Mouse (Mus musculus) kidney, adult 18-20 months (tissue): ENCODE results near the gene Kif21b.

Experiments used
- DNase-seq: peaks from one replicate; pipeline ENCODE4 v3.0.0; 2021

Gene Kif21b

DNA sequence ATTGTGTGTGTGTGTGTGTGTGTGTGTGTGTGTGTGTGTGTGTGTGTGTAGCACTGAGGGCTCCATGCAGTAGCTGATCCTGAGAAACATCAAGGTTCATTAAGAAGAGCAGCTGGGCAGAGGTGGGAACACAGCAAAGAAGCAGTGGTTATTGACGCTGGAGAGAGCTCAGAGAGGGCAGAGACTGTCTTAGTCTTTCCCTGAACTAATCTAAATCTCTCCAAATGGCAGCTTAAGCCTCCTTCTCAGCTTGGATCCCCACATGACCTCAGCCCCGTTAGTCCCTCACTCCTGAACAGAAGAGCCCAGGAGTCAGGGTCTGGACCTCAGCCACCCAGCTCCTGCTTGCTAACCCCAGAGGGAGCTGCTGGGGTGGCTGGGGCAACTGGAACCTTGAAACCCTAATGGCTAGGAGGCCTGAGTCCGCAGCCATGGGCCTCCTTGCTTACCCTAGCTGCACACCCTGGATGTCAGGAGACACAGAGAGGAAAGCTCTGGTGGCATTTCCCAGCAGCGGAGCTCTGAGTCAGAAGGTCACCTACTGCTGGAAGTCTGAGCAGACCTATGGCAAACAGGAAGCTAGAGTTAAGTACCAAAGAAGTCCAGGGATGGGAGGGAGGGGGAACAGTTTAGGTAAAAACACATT is 2.1 kb upstream of the Kif21b start:
- DNase-seq: no peak

DNA sequence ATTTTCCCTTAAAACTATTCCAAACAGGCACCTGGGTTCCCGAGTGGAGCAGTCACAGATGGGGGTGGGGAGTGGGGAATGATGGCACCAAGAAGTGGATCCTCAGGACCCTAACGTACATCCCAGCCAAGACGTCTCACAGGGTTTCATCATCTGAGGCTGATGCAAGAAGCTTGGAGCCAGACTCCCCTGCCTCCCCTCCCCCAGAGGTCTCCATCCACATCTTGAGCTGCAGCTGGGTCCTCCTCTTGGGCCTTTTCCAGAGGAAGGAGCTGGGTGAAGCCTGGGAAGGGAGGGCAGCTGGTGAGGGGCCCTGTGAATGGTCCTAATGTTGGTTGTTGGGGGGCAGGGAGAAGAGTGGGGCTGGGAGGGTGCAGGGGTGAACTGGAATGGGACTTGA is 1.1 kb upstream of the Kif21b start:
- DNase-seq: no peak

DNA sequence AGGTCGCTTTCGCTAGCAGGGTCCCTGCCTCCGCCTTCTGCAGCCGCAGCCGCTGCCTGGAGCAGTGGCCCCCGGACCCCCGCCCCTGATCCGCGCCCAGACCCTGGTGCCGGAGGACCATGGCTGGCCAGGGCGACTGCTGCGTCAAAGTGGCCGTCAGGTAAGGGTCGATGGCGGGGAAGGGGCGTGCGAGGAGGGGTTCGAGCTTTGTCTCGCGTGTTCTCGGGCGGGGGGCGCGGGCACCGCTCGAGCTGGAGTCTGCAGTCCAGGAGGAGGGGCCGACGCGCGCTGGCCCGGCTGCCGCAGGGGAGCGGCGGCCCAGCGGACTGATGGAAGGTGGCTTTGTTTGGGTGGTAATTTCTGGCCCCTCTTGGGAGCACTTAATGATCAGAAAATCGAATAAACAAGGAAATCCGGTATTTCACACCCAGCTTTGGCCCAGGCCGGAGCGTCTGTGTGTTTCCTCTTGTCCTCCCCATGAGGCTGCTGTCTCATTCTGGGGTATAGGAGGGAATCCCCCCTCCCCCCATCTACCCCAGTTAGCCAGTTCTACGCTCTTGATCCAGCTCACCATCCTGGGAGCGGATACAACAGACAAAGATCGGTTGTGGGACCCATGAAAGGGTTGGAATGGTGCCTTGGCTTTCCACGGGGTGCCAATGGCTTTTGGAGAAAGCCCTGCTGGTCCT is 558 bp downstream of the Kif21b start:
- no peak for DNase-seq

- no peak for DNase-seq
These were observed 1.4 kb downstream of the Kif21b start for GRCm38 (mm10) chr1:136132386-136133201.

DNA sequence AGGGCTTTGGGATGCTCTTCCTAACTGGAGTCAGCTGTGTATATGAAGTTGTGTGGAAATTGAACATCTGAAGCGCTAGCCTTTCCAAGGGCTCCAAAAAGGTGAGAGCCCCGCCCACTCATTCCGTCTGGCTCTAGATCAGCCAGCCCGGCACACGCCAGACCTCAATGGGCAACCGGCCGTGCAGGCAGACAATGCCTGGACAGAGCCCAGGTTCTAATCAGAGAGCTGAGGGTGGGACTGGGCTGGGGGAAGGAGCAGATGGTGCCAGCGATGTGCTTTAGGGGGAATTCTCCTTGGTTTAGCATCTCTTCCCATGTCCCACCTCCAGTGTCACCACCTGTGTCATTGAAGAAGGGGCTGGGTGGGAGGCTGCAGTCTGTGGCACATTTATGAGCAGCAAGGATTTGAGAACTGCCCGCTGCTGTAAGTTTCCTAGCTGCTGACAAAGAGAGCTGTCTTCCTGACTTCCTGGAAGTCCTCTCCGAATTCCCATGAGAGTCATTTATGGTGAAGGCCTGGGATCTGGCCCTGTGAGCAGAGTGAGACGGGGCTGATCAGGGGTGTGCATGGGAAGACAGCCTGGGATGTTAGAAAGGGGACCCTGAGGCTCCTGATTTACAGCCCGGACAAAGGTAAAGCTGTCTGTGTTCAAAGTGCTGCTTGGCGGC is 2.5 kb downstream of the Kif21b start:
- DNase-seq: no peak

- no peak for DNase-seq
These were observed 3.4 kb downstream of the Kif21b start for GRCm38 (mm10) chr1:136134547-136134946.

- no peak for DNase-seq
These were observed 3.9 kb downstream of the Kif21b start for GRCm38 (mm10) chr1:136135046-136135445.

GRCm38 (mm10) chr1:136135777-136136444 is 4.7 kb downstream of the Kif21b start:
- no peak for DNase-seq

GRCm38 (mm10) chr1:136136547-136136946 is 5.4 kb downstream of the Kif21b start:
- DNase-seq: no peak

DNA sequence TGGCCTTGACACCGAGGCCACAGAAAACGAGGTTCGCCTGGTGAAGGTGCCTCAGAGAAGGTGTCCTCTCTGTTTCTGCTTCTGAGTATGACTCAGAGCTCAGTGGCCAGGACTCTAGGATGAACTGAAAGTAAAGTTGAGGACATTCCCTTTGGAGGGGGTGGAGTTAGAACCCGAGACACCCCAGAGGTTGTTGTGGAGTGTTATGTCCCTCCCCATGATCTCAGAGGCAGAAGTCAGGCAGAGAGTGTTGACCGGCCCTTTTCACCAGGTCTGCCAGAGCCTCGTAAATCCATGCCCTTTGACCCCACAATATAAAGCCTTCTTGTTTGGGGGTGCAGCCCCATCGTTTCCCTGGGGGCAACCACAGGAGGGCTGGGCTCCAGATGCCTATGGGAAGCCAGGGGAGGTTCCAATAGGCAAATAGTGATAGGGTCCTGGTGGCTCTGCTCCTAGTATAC is 5.9 kb downstream of the Kif21b start:
- DNase-seq: no peak

- DNase-seq: peak; percentile 33
These were observed 6.4 kb downstream of the Kif21b start for GRCm38 (mm10) chr1:136137575-136137974.

DNA sequence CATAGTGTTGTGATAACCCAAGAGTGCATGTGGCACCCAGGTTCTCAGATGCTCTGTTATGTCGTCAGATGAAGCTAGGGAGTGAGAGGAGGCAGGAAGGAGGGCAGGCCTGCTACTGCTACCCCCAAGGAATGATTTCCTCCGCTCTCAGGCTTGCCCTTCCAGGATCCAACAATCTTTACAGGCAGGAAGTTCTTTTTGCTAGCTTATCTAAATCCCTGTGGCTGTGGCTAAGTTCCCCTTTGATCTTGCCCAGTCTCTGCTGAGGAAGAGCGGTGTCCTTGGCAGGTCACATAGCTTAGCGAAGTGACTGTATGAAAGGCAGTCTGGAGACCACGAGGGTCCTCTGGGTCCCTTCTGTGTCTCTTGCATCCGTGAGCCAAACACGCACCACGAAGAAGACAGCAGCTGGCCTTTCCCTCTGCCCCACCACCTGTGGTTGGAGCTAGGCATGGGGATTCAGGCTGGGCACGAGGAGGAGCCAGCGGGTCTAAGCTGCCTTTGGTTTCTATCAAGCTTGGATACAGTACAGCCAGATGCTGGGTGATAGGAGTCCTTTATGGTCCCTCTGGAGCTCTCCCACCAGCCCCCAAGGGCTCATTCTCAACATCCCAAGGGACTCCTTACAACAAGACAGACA is 7.1 kb downstream of the Kif21b start:
- DNase-seq: no peak

DNA sequence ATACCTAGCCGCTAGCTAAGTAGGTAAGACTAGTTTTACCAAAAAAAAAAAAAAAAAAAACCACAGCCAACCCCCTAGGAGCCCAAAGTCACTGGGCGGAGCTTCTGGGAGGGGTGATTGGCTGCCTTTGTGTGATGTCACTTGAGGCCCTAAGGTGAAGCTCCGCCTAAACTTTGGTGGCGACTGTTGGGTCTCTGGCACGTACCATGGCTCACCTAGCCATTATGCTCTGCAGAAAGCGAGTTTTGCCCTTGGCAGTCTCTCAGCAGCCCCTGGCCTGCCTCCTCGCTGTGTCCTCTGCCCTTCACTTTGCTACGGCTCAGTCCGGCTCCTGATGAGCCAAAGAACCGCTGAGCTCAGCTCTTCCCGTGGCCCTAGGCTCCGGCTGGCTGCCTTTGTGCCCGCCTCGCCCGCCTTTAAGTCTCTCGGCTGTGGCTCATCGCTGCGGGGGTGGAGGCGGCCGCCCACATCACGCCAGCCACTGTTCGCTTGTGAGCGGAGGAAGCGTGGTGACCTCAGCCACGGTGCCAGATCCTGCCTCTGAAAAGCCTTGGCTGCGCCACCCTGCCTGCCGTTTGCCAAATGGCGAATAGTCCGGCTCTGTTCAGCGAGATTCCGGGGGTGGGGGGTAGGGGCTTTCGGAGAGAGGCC is 8.9 kb downstream of the Kif21b start:
- DNase-seq: peak; percentile 84

GRCm38 (mm10) chr1:136141176-136141950 is 10.2 kb downstream of the Kif21b start:
- no peak for DNase-seq

- no peak for DNase-seq
These were observed 11.1 kb downstream of the Kif21b start for GRCm38 (mm10) chr1:136142336-136142735.

- DNase-seq: no peak
These were observed 12.3 kb downstream of the Kif21b start for GRCm38 (mm10) chr1:136143514-136143913.

DNA sequence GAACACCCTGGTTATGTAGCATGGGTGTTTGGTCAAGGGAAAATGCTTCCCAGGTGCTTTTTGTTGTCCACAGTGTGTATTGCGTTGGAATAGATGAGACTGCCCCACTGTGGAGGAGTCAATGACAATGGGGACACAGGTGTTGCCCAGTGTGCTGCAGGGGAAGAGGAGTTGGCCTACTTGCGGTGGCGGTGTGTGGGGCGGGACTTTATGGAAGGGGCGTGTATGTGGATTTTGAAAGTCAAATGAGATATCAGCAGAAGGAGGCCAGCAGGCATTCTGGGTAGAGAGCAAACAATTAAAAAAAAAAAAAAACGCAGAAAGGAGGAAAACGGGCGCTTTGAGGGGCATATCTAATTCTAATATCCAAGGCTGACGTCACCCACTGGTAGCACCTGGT is 18.5 kb downstream of the Kif21b start:
- DNase-seq: no peak

GRCm38 (mm10) chr1:136151371-136151770 is 20.2 kb downstream of the Kif21b start:
- DNase-seq: no peak

- no peak for DNase-seq
These were observed 25.1 kb downstream of the Kif21b start for GRCm38 (mm10) chr1:136156304-136156703.

- no peak for DNase-seq
These were observed 25.8 kb downstream of the Kif21b start for GRCm38 (mm10) chr1:136156951-136157350.

DNA sequence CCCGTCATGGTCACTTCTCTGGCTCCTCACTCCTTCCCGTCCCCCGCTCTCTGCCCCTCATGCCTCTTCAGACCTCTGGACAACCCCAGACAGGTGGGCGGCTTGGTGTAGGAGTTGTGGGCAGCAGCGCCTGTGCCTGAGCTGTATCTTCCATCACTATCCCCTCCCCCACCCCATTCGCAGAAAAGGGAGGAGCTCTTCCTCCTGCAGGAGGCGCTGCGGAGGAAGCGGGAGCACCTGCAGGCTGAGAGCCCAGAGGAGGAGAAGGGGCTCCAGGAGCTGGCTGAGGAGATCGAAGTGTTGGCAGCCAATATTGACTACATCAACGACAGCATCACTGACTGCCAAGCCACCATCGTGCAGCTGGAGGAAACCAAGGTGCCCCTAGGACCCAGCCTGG is 28.6 kb downstream of the Kif21b start:
- DNase-seq: no peak
